Mouse (Mus musculus) bone marrow, adult 2 months (tissue): ENCODE results near the gene Gak. TPM values are rescaled to one million over a fixed set of nuclear protein-coding genes. Genes with fewer than 3 reads are reported as not detected.

ENCODE experiments used
- H3K27ac ChIP-seq: fragments of 200-500 bp; 2 replicates; pipeline ENCODE4 v1.5.1; 2012; ENCODE audit warnings: low read depth, mild to moderate bottlenecking, control low read depth, inconsistent platforms, low read length; ENCODE audit not compliant: control insufficient read depth, poor library complexity, insufficient read depth
- H3K4me1 ChIP-seq: fragments of 200-500 bp; 2 replicates; pipeline ENCODE4 v1.6.1; 2011; ENCODE audit warnings: low read length; ENCODE audit not compliant: control insufficient read depth, insufficient read depth
- H3K4me3 ChIP-seq: fragments of 200-500 bp; replicated peaks from 2 replicates; pipeline ENCODE3; 2011; ENCODE audit warnings: mild to moderate bottlenecking, low read depth, low read length, control low read depth; ENCODE audit not compliant: control insufficient read depth
- CTCF ChIP-seq: fragments of 200-500 bp; IDR thresholded peaks from 2 replicates; pipeline ENCODE4 v1.5.1; 2011; ENCODE audit warnings: low read length, control low read depth; ENCODE audit not compliant: control insufficient read depth, insufficient read depth
- POLR2A ChIP-seq: fragments of 200-500 bp; IDR thresholded peaks from 2 replicates; pipeline ENCODE4 v1.6.1; 2011; ENCODE audit warnings: low read depth, mild to moderate bottlenecking, control low read depth, low read length, borderline replicate concordance; ENCODE audit not compliant: control insufficient read depth
- whole genome bisulfite sequencing: fragments of 180-500 bp; shearing (Covaris S2); methylation state at CpG from one replicate; pipeline ENCODE4 v1.1.7; 2018; 5-methylcytosine and 5-hydroxymethylcytosine counted together
- polyA plus RNA-seq: library from polyadenylated mRNA; stranded (reverse); fragments of >200 nt; gene quantifications from 2 replicates; pipeline ENCODE4 v1.2.4, GENCODE M21; 2011; ENCODE audit warnings: low replicate concordance; ENCODE audit not compliant: missing spikeins, insufficient read depth, insufficient read length

Gene Gak
- polyA plus RNA-seq, 1 experiment: 52.3 TPM

DNA sequence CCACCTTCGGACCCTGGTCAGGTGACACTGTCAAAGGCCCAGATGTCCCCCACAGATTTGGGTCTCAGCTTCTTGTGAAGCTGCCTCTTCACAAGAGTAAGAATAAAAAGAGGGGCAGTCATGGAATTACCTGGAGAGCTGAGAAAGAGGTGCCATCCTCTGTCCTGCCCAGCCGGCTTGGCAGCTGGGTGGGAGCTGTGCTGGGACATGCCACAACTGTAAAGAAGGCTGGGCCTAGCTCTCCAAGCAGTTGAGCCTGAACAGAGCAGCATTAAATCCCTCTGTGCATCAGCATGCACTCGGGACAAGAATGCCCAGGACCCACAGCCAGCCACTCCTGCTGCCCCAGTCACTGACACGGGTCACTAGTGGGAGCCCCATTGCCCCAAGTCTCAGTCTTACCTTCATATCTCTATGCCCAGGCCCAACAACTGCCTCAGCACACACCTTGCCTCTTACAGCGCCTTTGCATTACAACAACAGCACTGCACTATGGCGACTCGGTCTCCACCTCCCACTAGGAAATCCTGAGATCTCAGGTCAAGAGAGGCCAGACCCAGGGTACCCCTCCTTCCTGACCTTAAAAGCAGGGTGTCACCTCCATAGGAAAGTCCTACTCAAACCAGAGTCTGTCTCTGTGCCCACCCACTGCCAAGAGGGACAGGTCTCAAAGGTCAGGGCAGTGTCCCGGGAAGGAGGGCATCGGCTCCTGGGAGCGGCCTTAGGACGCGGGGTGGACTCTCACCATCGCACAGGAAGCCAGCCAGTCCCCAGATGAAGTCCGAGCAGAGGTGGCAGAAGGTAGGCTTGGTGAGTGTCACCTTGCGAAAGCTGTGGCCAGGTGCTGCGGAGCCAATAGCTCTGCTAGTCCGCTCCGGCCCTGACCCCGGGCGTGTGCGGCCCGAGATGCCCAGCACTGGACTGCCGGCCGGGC, 30.4 kb upstream of the Gak start, which contains the start of gene Idua:
TSS of gene Idua (plus strand) at position 634 of the 934 bp plus-strand sequence.
- H3K27ac ChIP-seq: 0 out of 2 replicates have a peak within 1 kb of the TSS, but pooled peaks have one; percentile 6
- H3K4me1 ChIP-seq: peaks cover 6% of the 10 kb centered on the region
- WGBS: 8% methylated on average over 24 of the region's 24 CpGs
- no peak for TF ChIP-seq POLR2A
- no peak for TF ChIP-seq CTCF
- peak within 1 kb of the TSS; percentile 80 for H3K4me3 ChIP-seq

GRCm38 (mm10) chr5:108658611-108659010, 29.1 kb upstream of the Gak start:
- TF ChIP-seq CTCF (no peak), POLR2A (no peak)
- Histone ChIP-seq H3K4me1 (peaks cover 6% of the 10 kb centered on the region), H3K27ac (no peak overlapping the region), H3K4me3 (no peak overlapping the region)
- 97% methylated on average over 1 of the region's 1 CpGs for WGBS

- Histone ChIP-seq H3K4me1 (peaks cover 6% of the 10 kb centered on the region), H3K4me3 (no peak overlapping the region), H3K27ac (no peak overlapping the region)
- no peak for TF ChIP-seq CTCF
- no peak for TF ChIP-seq POLR2A
- WGBS: 75% methylated on average over 5 of the region's 5 CpGs
These were observed 27.9 kb upstream of the Gak start for GRCm38 (mm10) chr5:108657406-108657805.

- no peak overlapping the region for H3K27ac ChIP-seq
- H3K4me1 ChIP-seq: peaks cover 6% of the 10 kb centered on the region
- WGBS: 88% methylated on average over 15 of the region's 15 CpGs
- TF ChIP-seq POLR2A (no peak), CTCF (no peak)
- H3K4me3 ChIP-seq: no peak overlapping the region
These were observed 26.5 kb upstream of the Gak start for GRCm38 (mm10) chr5:108655891-108656650.

DNA sequence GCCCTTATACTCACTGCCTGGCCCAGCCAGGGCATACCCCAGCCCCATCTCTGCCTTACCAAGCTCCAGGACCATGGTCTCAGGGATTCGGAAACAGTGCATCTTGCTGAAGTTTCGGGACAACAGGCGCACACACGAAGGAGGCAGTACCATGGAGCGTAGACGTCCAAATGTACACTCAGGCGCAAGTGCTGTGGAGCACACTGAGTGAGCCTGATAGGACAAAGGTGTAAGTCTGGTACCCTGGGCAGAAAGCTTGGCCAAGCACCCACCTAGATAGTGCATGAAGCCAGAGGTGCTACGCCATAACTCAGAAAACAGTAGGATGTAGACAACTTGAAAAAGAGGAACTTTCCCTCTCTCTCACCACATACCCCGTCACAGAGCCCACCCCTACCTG, 25.8 kb upstream of the Gak start:
- Histone ChIP-seq H3K4me3 (no peak overlapping the region), H3K27ac (no peak overlapping the region), H3K4me1 (peaks cover 6% of the 10 kb centered on the region)
- WGBS: 88% methylated on average over 9 of the region's 9 CpGs
- no peak for TF ChIP-seq POLR2A
- TF ChIP-seq CTCF: no peak

DNA sequence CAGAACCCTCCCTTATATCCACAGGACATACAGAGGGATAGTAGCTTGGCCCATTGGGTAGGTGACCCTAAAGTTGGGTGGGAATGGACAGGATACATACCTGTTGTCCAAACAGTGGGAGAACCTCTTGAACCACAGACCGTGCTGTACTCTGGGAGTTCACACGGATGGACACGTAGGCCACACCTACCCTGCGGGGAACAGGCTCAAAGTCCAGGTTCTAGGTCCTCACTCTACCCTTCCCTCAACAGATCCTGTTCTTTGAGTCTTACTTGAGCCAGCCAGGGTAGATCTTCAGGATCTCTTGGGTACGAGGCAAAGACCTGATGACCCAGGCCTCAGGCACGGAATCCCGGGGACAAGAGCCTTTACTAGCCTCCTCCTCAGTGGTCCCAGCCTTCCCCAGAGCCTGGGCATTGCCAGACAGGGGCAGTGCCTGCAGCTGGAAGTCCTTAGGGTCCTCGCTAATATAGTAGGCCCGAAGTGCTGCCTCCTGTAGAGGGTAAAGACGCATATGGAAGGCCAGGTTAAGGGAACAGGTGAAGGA, 25.0 kb upstream of the Gak start:
- 92% methylated on average over 10 of the region's 10 CpGs for WGBS
- H3K4me1 ChIP-seq: peaks cover 2% of the 10 kb centered on the region; the same call in 1 of the 2 replicates
- TF ChIP-seq POLR2A (no peak), CTCF (no peak)
- H3K4me3 ChIP-seq: no peak overlapping the region
- no peak overlapping the region for H3K27ac ChIP-seq

DNA sequence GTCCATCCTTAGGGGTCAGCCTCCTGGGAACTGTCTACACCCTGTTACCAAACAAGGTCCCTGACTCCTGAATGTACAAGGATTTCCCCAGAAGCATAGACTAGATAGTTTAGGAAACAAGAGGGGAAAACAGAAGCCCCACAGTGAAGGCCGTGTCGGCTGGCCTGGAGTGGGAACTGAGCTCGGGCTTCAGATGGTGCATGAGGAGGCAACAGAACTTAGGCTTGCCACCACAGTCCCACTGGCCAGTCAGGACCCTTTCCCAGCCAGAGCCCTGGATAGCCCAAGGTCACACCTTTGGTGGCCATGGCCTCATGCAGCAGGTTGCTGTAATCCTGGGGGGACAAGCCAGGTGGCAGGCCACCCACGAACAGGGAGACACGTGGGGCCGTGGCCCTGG, 23.8 kb upstream of the Gak start:
- Histone ChIP-seq H3K4me3 (no peak overlapping the region), H3K27ac (no peak overlapping the region), H3K4me1 (no peaks in the 10 kb centered on the region)

GRCm38 (mm10) chr5:108651823-108652222, 22.3 kb upstream of the Gak start:
- no peaks in the 10 kb centered on the region for H3K4me1 ChIP-seq
- H3K4me3 ChIP-seq: no peak overlapping the region
- WGBS: 64% methylated on average over 1 of the region's 1 CpGs
- no peak overlapping the region for H3K27ac ChIP-seq
- TF ChIP-seq POLR2A (no peak), CTCF (peak; percentile 54; the same call in 1 of the 2 replicates)

More for the DNA sequence above, 23.8 kb upstream of the Gak start:
- 88% methylated on average over 6 of the region's 6 CpGs for WGBS
- TF ChIP-seq POLR2A (no peak), CTCF (no peak)
